Mouse (Mus musculus): ENCODE results near the gene Nova1.

Gene Nova1

GRCm38 (mm10) chr12:46676341-46676740 is 142.4 kb downstream of the Nova1 start:
- no peak for DNase-seq (ENCODE audit: low spot score)

DNA sequence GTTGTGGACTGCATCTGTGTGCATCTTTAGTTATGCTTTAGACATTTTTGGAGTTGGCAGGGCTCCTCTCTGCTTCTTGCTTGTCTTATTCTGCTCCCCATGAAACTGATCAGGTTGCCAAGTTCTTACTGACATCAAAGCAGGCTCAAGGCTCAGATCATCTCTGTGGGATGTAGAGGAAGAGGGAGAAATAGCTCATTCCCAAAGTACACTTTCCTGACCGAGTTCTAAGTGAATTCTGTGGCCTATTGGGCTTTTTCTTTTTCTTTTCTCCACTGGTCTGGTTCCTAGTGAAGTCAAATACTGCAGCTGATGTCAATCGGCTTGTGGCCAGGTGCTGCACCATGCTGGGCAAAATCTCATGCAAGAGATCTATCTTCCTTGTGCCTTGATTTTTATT is 152.0 kb downstream of the Nova1 start:
- no peak for DNase-seq (ENCODE audit: low spot score)

- no peak for DNase-seq (ENCODE audit: low spot score)
These were observed 172.6 kb downstream of the Nova1 start for GRCm38 (mm10) chr12:46646139-46646611.

- DNase-seq (ENCODE audit: low spot score): no peak
These were observed 173.3 kb downstream of the Nova1 start for GRCm38 (mm10) chr12:46645365-46645962.

Data from urinary bladder, postnatal 14 days (tissue).